Mouse (Mus musculus) embryo, embryonic 11.5 days (tissue): ENCODE results near the gene Mpp6.

Experiments
- DNase-seq: peaks from one replicate; pipeline ENCODE4 v3.0.0-alpha.2; 2012; ENCODE audit warnings: low read depth, low spot score

The Mpp6 gene

DNA sequence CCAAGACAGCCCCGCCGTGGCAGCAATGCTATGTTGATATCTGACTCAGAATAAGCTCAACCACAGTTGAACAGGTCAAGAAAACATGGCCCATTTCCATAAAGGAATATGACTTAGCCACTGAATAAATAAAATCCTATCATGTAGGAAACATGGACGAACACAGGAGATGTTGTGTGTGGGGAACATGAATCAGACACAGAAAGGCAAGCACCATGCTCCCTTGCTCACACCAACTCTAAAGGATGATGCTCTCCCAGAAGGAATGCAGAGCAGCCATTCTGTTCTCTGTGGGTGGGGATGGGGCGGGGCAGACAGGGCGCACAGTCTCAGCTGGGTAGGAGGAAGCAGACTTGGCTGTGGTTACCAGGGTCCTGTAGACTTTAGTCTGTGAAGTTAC, 115.2 kb downstream of the Mpp6 start:
- no peak for DNase-seq

DNA sequence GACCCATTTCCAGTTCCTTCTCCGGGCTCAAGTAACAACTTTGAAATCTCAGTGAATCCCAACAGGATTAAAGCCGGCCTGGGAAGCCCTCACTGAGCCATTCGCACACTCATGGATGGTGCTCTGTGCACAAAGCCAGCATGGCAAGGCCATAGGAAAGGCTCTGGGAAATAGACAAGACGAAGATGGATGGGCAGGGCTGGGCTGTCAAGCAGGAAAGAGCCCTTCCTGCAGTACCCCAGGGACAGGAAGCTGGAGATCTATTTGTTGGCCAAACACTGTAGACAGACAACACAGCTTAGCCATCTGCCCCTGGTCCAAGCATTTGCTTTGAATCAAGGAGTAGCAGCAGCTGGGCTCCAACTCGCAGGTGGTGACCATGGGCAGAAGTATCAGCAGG, 118.1 kb downstream of the Mpp6 start:
- no peak for DNase-seq

DNA sequence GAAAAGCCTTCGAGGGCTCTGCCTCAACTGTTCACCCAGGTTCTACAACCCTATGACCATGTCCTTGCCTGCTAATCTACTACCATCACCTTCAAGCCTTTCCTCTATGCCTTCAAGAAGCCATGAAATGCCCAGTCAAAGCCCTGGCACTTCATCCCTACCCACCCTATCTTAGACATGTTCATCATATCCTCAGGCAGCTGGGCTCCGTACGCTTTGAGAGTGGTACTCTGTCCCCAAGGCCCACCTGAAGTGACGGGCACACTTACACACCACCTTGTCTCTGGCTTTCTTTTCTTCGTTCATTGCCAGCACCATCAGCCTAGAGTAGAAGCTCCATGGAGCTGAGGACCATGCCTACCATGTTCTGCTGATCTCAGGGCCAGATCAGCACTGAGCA, 121.2 kb downstream of the Mpp6 start:
- no peak for DNase-seq

DNA sequence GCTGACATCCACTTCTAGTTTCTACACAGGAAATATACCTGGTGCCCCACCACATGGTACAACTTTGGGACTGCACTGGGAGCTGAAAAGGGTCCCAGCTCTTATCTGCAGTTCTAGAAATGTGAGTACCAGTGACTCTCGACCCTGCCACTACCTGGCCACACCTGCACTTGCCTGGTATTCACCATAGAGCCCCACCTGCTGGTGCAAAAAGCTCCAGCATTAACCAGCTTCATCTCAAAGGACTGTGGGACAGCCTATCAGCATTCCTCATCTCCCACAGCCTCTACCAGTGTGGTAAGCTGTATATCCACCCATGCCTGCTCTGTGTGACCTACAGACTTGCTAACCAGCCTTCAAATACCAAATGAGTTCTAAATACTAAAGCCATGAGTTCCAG, 122.9 kb downstream of the Mpp6 start:
- DNase-seq: no peak

DNA sequence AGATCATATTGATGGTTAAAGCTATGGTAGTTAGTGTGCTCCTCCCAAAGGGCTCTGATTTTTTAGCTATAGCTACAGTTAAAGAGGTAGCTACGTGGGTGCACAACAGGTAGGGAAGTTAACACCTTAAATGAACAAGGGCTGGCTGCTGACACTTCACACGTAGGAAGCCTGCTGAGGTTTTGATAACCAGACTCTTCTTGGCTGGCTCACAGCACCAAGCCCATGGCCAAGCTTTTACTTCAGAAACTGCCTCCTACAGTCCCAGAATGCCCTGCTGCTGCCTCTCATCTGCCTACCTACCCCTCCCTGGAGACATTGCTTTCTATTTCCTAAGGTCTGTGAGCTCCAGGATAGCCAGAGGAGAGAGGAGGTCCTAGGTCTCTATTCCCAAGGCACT, 127.9 kb downstream of the Mpp6 start:
- no peak for DNase-seq

DNA sequence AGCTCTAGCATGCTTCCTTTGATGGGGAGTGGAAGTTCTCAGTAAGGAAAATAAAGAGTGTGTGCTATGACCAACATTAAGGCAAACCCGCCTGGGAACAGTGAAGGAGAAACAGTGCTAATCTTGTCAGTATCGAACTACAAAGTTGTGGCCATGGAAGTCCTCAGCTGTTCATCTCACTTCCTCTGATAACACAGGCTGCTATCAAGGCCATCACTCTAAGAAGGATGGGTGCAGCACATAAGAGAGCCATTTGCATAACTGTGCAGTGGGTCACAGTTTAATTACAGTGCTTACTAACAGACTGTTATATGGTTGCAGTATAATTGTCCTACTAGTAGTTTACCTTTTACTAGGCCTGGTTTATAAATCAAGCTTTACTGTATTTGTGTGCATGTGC, 129.9 kb downstream of the Mpp6 start:
- DNase-seq: no peak

DNA sequence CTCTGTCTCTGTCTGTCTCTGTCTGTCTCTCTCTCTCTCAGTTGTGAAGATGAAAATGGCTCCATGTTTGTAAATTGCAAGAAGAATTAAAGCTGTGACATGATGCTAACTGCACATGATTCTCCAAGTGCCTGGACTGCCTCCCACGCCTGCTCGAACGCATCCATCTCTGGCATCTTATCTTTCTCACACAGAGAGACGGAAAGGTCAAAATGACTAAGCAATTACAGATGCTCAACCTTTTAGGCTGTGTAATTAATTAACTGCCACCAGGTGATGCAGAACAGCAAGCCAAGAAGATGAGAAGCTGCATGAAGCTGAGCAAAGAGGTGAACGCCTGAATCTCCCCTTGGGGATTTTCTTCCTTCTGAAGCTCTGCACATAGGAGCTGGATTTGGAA, 130.4 kb downstream of the Mpp6 start:
- no peak for DNase-seq

DNA sequence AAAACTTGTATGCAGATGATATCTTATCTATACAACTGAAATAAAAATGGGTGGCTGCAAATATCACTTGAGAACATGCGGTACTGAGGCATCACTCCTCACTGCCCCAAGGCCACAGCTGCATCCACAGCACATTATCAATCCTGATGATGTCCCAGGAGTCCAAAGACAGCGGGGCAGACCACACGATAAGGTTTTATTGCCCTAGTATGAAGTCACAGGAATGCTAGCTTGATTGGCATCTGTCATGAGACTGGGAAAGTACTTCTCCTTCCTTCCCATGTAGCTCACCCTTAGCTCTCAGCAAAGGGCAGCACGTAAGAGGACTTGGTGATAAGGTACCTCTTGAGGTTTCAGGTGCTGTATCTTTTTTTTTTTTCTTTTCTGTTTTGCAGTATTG, 134.1 kb downstream of the Mpp6 start:
- no peak for DNase-seq

DNA sequence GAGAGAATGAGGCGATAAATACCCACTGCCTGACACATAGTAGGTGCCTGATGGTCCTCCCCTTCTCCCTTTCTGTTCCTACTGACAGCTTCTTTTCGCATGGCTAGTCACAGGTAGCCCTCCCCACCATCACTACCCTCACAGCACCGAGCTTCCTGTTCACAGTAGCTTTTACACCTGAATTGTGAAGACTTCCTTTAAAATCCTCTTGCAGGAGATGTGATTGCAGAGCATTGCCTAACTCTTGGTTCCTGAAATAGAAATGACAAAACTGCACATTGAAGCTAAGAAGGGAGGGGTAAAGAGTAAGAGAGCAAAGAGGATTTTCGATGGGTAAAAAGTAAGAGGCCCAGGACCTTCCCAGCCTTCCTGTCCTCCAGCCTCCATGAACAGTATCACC, 134.9 kb downstream of the Mpp6 start:
- DNase-seq: no peak

DNA sequence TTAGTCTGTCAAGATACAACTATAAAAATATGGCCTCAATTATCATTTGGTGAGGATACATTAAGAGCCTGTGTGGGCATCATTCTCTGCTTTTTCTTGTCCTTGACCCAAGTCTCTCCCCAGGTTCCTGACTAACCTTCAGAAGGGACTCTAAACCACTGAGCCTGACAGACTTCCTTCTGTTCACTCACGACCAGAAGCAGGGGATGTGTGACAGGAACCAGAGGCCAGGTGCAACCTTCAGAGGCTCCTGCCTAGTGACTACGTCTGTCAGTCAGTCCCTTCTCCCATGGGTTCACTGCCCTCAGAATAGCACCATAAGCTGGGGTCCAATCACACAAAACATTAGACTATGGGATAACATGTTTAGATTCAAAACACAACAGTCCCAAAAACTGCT, 137.3 kb downstream of the Mpp6 start:
- DNase-seq: no peak

DNA sequence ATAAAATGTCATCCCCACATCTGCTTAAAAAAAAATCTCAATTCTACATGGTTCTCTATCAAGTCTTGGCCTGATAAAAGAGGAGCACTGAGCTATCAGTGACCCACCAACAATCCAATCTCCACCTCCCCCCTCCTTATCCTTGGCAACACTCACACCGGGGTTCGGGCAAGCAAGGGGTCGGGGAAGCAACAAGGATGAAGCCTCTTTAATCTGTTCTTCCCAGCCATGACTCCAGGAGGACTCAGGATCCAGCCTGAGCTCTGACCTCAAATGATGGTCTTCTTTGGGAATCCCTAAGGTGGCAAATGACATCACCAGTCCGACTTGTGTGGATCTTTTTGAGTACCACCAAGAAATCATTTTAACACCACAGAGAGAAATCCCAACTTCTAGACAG, 137.8 kb downstream of the Mpp6 start:
- no peak for DNase-seq
